Mouse (Mus musculus) lung, embryonic 16.5 days (tissue): ENCODE results near the gene Ppy. TPM values are rescaled to one million over a fixed set of nuclear protein-coding genes. Genes with fewer than 3 reads are reported as not detected.

Experiments
- ATAC-seq: fragments of 200-750 bp; cut with Nextera tagmentation; 2 replicates; pipeline ENCODE4 v1.8.0; 2017; ENCODE audit warnings: low read depth, mild to moderate bottlenecking, moderate library complexity
- H3K27ac ChIP-seq: fragments of 300-500 bp; sonication (generic); 2 replicates; pipeline ENCODE4 v1.5.1; 2014; ENCODE audit warnings: mild to moderate bottlenecking, control low read depth, low read length
- H3K27me3 ChIP-seq: fragments of 300-500 bp; sonication (generic); 2 replicates; pipeline ENCODE4 v1.6.1; 2014; ENCODE audit warnings: low read depth, low read length, mixed read lengths; ENCODE audit not compliant: control insufficient read depth, insufficient read depth
- H3K36me3 ChIP-seq: fragments of 300-500 bp; sonication (generic); 2 replicates; pipeline ENCODE4 v1.6.1; 2014; ENCODE audit warnings: low read length; ENCODE audit not compliant: control insufficient read depth, insufficient read depth
- H3K4me1 ChIP-seq: fragments of 300-500 bp; sonication (generic); replicated peaks from 2 replicates; pipeline ENCODE4 v1.6.1; 2014; ENCODE audit warnings: low read length, mixed read lengths; ENCODE audit not compliant: control insufficient read depth, insufficient read depth
- H3K4me2 ChIP-seq: fragments of 300-500 bp; sonication (generic); 2 replicates; pipeline ENCODE4 v1.6.1; 2014; ENCODE audit warnings: low read depth, low read length, control low read depth
- H3K4me3 ChIP-seq: fragments of 300-500 bp; sonication (generic); 2 replicates; pipeline ENCODE4 v1.5.1; 2014; ENCODE audit warnings: mild to moderate bottlenecking, low read length, control low read depth
- H3K9ac ChIP-seq: fragments of 300-500 bp; sonication (generic); 2 replicates; pipeline ENCODE4 v1.6.1; 2014; ENCODE audit warnings: low read length, control low read depth
- H3K9me3 ChIP-seq: fragments of 300-500 bp; sonication (generic); 2 replicates; pipeline ENCODE4 v1.6.1; 2016; ENCODE audit warnings: low read length; ENCODE audit not compliant: control insufficient read depth
- WGBS: fragments of 180-500 bp; shearing (Covaris S2); extraction: QIAGEN DNeasy Blood & Tissue Kit; methylation state at CpG from one replicate; pipeline ENCODE4 v1.1.7; 2014; 5-methylcytosine and 5-hydroxymethylcytosine counted together
- polyA plus RNA-seq: library from polyadenylated mRNA; unstranded; fragments of >200 nt; fragmentation: Nextera tagmentation; extraction: Ambion mirVana; gene quantifications from 2 replicates; pipeline ENCODE4 v1.2.1, GENCODE M21; 2015

Ppy gene
- polyA plus RNA-seq, 1 experiment from 2014 or later = not detected

DNA sequence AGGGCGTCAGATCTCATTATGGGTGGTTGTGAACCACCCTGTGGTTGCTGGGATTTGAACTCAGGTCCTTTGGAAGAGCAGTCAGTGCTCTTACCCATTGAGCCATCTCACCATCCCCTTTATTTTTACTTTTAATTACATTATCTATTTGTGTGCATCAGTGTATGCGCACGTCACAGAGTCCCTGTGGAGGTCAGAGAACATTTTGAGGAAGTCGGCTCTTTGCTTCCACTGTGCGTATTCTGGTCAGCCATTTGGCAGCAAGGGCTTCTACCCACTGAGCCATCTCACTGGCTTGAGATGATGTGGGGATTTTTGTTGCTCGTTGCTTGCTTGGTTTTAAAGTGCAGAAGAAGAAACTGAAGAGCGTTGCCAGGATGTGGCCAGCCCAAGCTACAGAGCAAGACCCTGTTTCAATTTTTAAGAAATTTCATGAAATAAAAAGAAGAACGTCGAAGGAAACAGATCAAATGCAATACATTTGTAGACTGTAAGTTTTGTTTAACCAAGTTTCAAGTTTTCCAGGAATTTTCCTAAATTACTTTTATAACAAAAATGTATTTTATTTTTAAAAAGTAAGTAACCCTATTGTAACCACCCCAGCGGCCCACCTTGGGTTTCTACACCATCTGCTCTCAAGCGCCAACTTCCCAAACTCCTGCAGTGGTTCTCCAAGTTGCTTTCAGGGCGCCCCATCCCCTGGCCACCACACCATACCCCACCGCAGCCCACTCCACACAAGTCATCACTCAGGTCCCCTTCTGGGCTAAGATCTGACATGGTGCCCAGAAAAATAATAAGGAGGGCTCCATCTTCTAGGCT, 36.7 kb upstream of the Ppy start:
- no peaks in the 10 kb centered on the region for H3K36me3 ChIP-seq
- H3K4me1 ChIP-seq = no peaks in the 10 kb centered on the region; the same call in 1 of the 2 replicates
- H3K4me3 ChIP-seq = peak overlapping the region; percentile 30
- 35% methylated on average over 13 of the region's 13 CpGs for WGBS
- H3K9me3 ChIP-seq = no peaks in the 10 kb centered on the region
- H3K27me3 ChIP-seq = peaks cover 5% of the 10 kb centered on the region
- peak; percentile 34; the same call in 1 of the 2 replicates for ATAC-seq
- H3K27ac ChIP-seq = no peak overlapping the region
- H3K4me2 ChIP-seq = peak overlapping the region; percentile 57
- H3K9ac ChIP-seq = 0 out of 2 replicates have a peak overlapping the region, but pooled peaks have one; percentile 44

DNA sequence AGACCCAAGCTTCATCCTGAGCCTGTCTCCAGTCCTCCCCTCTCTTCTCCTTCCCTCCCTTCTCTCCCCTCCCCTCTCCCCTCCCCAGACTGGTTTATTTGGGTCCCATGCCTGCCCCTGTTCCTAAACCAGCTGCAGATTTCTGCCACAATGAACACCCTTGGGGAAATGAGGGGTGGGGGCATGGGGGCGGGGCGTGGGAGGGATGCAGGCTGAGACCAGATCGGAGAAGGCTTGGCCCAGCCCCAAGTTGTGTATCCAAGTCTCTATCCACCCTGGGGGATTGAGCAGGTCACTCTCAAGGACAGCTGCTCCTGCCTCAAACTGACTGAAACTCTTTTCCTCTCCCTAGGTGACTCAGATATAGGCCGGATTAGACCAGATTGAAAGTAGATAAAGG, 33.4 kb upstream of the Ppy start:
- no peaks in the 10 kb centered on the region for H3K9me3 ChIP-seq
- no peak overlapping the region for H3K9ac ChIP-seq
- WGBS = 31% methylated on average over 4 of the region's 4 CpGs
- H3K27ac ChIP-seq = no peak overlapping the region
- H3K27me3 ChIP-seq = peaks cover 5% of the 10 kb centered on the region
- H3K4me3 ChIP-seq = no peak overlapping the region
- ATAC-seq = no peak
- H3K36me3 ChIP-seq = no peaks in the 10 kb centered on the region
- H3K4me1 ChIP-seq = no peaks in the 10 kb centered on the region; the same call in 1 of the 2 replicates
- no peak overlapping the region for H3K4me2 ChIP-seq

DNA sequence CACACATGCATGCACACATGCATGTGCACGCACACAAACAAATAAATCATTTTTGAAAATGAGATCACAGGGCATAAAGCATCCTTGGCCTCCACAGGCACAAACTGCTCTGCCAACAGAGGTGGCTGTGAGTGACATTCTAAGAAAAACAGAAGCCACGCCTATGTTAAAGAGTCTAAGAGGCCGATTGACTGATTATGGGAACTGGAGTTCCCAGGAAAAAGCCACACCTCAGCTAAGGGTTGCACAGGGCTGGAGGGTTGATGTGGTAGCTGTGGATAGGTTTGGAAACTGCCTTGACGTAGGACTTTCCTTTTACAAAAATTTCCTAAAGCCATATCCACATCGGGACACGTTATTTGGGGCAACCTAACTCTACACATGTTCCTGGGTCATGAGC, 16.3 kb upstream of the Ppy start:
- Histone ChIP-seq H3K9me3 (no peaks in the 10 kb centered on the region), H3K27me3 (no peaks in the 10 kb centered on the region), H3K36me3 (no peaks in the 10 kb centered on the region), H3K9ac (no peak overlapping the region), H3K4me1 (no peaks in the 10 kb centered on the region), H3K4me2 (no peak overlapping the region), H3K27ac (no peak overlapping the region), H3K4me3 (no peak overlapping the region)
- ATAC-seq = no peak
- WGBS = 62% methylated on average over 6 of the region's 6 CpGs

DNA sequence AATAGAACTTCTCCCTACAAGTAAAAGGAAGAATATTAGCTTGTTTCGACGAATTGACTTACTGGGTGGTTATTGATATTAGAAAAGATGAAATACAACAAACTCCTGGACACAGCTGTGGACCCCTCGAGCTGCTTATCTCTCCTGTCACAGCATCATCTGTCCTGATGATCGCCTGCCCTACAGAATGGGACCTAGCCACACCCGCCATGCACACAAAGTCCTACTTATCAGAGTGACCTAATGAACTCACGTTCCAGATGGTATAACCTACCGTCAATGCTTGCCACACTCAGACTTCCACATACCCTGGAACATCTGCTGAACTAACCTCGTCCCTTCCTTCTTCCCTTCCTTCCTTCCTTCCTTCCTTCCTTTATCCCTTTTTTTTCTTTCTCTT, 15.1 kb upstream of the Ppy start:
- H3K9me3 ChIP-seq = no peaks in the 10 kb centered on the region
- no peak overlapping the region for H3K27ac ChIP-seq
- no peak for ATAC-seq
- no peaks in the 10 kb centered on the region for H3K4me1 ChIP-seq
- no peaks in the 10 kb centered on the region for H3K27me3 ChIP-seq
- no peaks in the 10 kb centered on the region for H3K36me3 ChIP-seq
- no peak overlapping the region for H3K4me3 ChIP-seq
- no peak overlapping the region for H3K4me2 ChIP-seq
- H3K9ac ChIP-seq = no peak overlapping the region
- 34% methylated on average over 8 of the region's 8 CpGs for WGBS

DNA sequence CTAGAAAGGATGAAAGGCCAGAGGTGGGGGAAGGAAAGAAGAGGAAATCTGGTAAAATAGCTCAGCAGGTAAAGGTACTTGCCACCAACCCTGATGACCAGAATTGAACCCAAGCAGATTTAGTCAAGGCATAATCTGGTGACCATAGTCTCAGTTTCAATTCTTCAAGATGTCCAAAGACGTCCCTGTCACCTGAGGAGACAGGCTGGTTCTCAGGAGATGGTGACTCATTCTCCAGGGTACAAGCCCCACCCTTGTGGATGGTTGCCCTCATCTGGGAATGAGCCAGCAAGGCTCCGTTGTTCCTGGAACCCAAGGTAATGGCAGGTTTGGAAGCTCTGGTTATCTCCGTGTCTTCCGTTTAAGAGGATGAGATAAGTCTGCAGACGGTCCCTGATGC, 10.5 kb upstream of the Ppy start:
- 62% methylated on average over 5 of the region's 5 CpGs for WGBS
- H3K27me3 ChIP-seq = peaks cover 26% of the 10 kb centered on the region
- no peaks in the 10 kb centered on the region for H3K9me3 ChIP-seq

DNA sequence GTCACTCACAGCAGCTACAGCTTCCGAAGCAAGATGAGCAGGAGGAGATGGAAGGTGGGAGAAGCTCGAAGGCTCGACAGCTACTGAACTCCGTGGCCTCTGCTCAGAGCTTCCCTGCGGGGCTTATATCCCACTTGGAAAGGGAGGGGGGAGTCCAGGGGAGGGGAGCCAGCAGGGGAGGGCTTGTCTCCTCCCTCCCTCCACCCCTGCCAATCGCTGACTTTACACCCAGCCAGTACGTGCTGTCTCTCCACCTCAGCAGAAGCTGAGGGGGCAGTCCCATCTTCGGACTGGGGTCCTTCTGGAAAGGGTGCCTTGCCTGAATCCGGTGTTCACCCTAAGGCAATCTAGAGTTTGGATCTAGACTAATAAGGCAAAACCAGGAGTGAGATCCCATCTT, 6.6 kb upstream of the Ppy start, which contains the start of gene Pyy:
Gene Pyy, minus strand, starts transcription at position 101 of the 400 bp plus-strand sequence.
- H3K9me3 ChIP-seq = no peaks in the 10 kb centered on the region
- peak within 1 kb of the TSS; percentile 20; the same call in 1 of the 2 replicates for H3K4me3 ChIP-seq
- H3K36me3 ChIP-seq = no peaks in the 10 kb centered on the region
- H3K4me2 ChIP-seq = peak within 1 kb of the TSS; percentile 33; the same call in 1 of the 2 replicates
- peaks cover 45% of the 10 kb centered on the region for H3K27me3 ChIP-seq
- H3K27ac ChIP-seq = no peak within 1 kb of the TSS
- 9% methylated on average over 9 of the region's 9 CpGs for WGBS
- H3K9ac ChIP-seq = no peak within 1 kb of the TSS
- H3K4me1 ChIP-seq = no peaks in the 10 kb centered on the region
- ATAC-seq = no peak

More for the DNA sequence above, 10.5 kb upstream of the Ppy start:
- no peaks in the 10 kb centered on the region for H3K36me3 ChIP-seq
- H3K4me3 ChIP-seq = no peak overlapping the region
- H3K4me1 ChIP-seq = no peaks in the 10 kb centered on the region
- no peak overlapping the region for H3K27ac ChIP-seq
- no peak for ATAC-seq
- no peak overlapping the region for H3K4me2 ChIP-seq
- no peak overlapping the region for H3K9ac ChIP-seq

DNA sequence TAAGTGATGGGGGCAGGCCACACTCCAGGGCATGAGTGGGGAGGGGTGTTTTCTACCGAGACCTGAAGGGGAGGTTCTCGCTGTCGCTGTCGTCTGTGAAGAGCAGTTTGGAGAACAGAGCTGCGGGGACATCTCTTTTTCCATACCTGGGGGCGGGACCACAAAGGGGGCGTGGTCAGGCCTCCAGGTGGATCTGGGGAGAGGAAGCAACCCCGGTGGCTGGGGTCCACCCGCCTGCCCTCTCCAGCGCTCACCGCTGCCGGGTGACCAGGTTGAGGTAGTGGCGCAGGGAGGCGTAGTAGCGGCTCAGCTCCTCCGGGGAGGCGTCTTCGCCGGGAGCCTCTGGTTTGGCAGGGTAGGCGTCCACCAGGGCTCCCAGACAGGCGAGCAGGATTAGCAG, 5.8 kb upstream of the Ppy start:
- ATAC-seq = no peak
- Histone ChIP-seq H3K27me3 (peaks cover 46% of the 10 kb centered on the region), H3K27ac (no peak overlapping the region), H3K4me1 (peaks cover 2% of the 10 kb centered on the region; the same call in 1 of the 2 replicates), H3K9ac (no peak overlapping the region), H3K4me3 (peak overlapping the region; percentile 20; the same call in 1 of the 2 replicates), H3K36me3 (no peaks in the 10 kb centered on the region), H3K9me3 (no peaks in the 10 kb centered on the region), H3K4me2 (peak overlapping the region; percentile 33; the same call in 1 of the 2 replicates)
- WGBS = under 1% methylated on average over 21 of the region's 21 CpGs

DNA sequence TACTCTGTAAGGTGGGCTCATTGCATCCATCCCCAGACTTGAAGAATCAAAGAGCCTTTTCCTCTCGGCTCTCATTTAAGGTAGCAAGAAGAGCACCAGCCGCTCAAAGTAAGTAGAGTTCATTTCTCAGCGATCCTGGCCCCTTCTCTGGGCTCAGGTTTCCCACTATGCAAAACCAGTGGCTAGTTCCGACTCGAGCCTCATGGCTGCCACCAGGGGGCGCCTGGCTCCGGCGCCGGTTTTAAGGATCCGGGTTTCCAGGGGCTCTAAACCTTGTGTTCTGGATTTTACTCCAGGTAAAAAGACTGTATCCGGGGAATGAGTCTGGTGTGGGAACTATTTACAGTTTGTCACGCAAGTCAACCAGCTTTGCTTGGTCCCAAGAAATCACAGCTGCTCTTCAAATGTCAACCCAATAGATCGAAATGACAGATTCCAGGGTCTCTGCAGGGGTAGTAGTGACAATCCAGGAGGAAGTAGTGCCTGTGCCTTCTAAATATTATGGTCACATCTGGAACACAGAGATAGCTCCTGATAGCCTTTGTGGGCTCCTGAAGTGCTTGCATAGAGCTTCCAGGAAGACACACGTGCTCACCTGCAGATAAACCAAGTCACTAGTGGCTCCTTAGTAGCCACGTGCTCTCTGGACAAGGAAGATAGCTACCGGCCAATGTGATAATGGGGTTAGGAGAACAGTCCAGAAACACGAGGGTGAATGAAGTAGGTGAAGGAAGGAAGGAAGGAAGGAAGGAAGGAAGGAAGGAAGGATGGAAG, 1.6 kb upstream of the Ppy start:
- Histone ChIP-seq H3K9ac (no peak overlapping the region), H3K4me2 (no peak overlapping the region)

DNA sequence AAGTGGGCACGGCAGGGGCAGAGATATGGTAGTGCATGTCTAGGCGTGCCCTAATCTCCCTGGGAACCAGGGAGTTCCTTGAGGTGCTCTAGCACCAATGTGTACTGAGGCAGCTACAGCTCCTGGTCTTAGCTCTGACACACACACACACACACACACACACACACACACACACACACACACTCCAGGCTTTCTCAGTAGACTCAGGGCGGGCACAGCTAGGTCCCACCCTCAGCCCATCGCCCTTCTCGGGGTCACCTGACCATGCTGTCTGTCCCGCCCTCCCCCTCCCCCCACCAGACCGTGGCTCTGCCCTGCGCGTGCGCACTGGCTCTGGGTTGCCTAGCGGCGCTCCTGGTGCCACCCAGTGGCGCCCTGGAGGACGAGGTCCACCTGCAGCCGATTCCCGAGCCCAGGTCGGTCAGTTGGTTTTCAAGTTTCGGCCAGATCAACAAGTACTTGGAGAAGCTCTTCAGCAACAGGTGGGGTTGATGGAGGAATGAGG, 4.2 kb downstream of the Ppy start:
- Histone ChIP-seq H3K27ac (no peak overlapping the region), H3K9ac (peak overlapping the region; percentile 43), H3K36me3 (no peaks in the 10 kb centered on the region), H3K4me3 (peak overlapping the region; percentile 21; the same call in 1 of the 2 replicates), H3K27me3 (peaks cover 4% of the 10 kb centered on the region; the same call in 1 of the 2 replicates), H3K9me3 (no peaks in the 10 kb centered on the region), H3K4me2 (peak overlapping the region; percentile 44), H3K4me1 (peaks cover 4% of the 10 kb centered on the region; the same call in 1 of the 2 replicates)
- ATAC-seq = peak; percentile 92
- WGBS = 3% methylated on average over 17 of the region's 18 CpGs

More for the DNA sequence above, 1.6 kb upstream of the Ppy start:
- peaks cover 35% of the 10 kb centered on the region for H3K27me3 ChIP-seq
- H3K9me3 ChIP-seq = no peaks in the 10 kb centered on the region
- no peak overlapping the region for H3K4me3 ChIP-seq
- no peak overlapping the region for H3K27ac ChIP-seq
- peak; percentile 61; the same call in 1 of the 2 replicates for ATAC-seq
- no peaks in the 10 kb centered on the region for H3K36me3 ChIP-seq
- 15% methylated on average over 17 of the region's 17 CpGs for WGBS
- H3K4me1 ChIP-seq = peaks cover 2% of the 10 kb centered on the region; the same call in 1 of the 2 replicates
